Mouse (Mus musculus) ES-E14 (cell line): ENCODE measurements at regions not wholly inside any gene's neighbourhood (a gene's known extent, or its start where the extent isn't known, plus 50 kb on each side); places are given as distances from the start of the nearest gene placed in this dataset.

Source experiments
- CHD2 ChIP-seq: IDR thresholded peaks from 2 replicates; pipeline ENCODE4 v1.6.1; 2014; ENCODE audit warnings: mild to moderate bottlenecking, low read depth, low read length, inconsistent platforms
- HCFC1 ChIP-seq: IDR thresholded peaks from 2 replicates; pipeline ENCODE4 v1.6.1; 2012; ENCODE audit warnings: low read length, inconsistent platforms, borderline replicate concordance; ENCODE audit not compliant: insufficient read depth
- ZC3H11A ChIP-seq: IDR thresholded peaks from 2 replicates; pipeline ENCODE4 v1.6.1; 2012; ENCODE audit warnings: low read depth, mild to moderate bottlenecking, inconsistent platforms, low read length, borderline replicate concordance

DNA sequence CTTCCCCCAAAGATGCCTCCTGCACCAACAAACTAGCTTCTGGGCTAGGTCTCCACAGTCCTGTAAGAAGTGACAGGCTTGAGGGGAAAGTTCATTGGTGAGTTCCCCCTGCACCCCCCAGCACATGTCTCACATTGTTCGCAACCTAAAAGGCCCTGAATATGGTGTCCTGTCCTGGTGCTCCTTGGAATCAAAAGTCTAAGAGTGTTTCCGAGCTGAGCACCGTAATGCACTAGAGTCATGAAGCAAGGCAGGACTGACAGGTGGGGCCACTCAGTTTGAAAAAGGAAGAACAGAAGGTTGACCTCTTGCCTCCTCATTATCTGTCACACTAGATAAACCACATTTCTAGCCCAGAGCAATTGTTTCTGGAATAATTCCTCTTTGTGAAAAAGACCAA is 650.4 kb upstream of the Igfbp3 start:
- TF ChIP-seq CHD2 (no peak), HCFC1 (no peak), ZC3H11A (no peak)
